Mouse (Mus musculus) right cerebral cortex, adult 2 months (tissue): Measurements from ENCODE around the gene Gm9837.
A peak's percentile ranks its signal among the peaks of the same experiment; 100 is the strongest.

Source experiments
- DNase-seq, 2 experiments: peaks; one replicate each; pipeline ENCODE4 v3.0.0; 2021 to 2022; ENCODE audit warnings: low spot score in 2 of 2

The Gm9837 gene

GRCm38 (mm10) chr11:53469968-53470695 is at the start of gene Gm9837:
Gm9837 (minus strand) TSS chr11:53470479.
- DNase-seq = peak; percentile 97 to 98

DNA sequence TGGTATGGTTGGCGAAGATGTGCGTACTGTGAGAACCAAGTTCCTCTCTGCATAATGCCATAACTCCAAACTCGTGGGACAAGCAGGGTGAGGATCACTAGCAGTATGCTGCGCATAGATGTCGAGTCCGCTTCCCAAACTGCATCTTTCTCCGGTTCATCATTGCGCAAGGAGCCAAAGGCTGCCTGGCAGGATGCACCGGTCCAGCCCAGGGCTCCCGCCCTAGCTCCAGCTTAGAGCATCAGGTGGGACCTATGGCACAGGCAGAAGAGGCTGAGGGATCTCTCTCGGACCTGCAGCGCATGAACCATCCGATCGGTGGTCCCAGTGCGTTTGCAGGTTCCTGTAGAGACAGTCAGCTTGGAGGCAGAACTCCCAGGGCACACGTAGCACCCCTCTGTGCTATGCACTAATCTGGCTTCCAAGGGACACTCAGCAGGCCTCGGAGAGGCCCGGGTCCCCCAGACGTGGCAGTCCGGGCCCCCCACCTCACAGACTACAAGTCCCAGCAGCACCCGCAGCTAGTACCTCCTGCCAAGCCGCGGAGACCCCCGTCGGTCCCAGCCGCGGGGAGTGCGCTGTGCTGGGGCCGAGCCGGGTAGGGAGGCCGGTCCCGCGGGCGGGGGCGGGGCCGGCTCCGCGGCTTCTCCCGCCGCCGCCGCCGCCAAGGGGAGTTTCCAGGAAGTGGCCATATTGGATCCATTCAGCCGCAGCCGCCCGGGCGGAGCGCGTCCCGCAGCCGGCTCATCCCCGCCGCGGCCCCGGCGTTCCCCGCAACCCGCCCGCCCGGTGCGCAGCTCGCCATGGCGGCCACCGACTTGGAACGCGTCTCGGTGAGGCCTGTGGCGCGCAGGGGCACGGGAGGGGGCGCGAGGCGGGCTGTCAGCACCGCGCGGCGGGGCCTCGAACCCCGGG is 49.2 kb upstream of the Gm9837 start, which contains the start of gene Sept8:
Gene Sept8, plus strand, starts transcription at position 51 of the 915 bp plus-strand sequence.
- DNase-seq = peak; percentile 57 to 66

DNA sequence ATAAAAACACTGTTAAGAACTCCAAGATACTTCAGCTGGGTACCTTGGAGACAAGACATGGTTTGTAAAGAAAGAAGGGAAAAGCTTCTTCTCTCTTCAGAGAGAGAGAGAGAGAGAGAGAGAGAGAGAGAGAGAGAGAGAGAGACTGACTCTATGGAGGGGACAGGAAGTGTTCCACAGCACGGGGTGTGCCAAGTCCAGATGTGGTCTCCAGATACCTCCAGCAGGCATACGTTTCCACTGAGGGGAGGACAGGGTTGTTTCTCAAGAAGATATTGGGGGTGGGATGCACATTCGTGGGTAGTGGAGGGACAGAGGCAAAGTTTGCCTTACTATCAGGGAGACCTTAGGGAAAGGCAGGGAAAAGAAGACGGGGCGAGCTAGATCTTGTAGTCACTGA is 48.5 kb upstream of the Gm9837 start:
- DNase-seq = no peak

DNA sequence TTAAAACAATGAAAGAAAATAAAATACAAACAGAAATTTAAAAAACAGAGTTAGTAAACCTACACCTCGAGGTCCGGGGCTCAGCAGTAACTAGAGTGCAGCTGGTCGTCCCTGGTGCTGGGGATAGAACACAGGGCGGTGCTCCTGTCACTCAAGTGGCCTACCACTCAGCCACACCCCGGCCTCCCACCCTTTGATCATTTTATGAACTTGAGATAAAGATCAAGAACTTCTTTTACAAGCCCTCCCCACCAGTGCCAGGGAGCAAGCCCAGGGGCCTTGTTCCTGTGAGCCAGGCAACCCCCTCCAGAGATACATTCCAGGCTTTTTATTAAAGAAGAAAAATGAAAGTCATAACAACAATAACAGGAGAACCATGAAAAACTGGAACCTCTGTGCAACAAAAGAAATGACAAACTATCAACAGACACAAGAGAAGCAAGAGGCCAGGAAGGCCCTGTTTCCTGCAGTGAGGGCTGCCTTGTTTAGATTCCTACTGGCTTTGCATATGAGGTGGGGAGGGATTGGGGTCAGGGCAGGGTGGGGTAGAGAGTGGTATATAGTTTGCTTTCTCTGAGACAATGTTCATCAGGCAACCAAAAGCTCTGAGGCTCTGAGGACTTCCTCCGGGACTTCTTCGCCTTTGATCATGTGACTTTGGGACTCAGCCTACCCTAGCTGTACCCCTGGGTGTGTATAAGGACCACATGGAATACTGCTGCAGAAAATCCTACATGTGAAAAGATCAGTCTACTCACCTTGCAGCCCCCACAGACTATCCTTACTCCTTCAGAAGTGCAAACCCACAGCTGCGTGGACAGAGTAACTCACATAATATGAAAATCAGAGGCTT is 46.7 kb upstream of the Gm9837 start:
- no peak for DNase-seq

- no peak for DNase-seq
These were observed 40.1 kb upstream of the Gm9837 start for GRCm38 (mm10) chr11:53510351-53510750.

DNA sequence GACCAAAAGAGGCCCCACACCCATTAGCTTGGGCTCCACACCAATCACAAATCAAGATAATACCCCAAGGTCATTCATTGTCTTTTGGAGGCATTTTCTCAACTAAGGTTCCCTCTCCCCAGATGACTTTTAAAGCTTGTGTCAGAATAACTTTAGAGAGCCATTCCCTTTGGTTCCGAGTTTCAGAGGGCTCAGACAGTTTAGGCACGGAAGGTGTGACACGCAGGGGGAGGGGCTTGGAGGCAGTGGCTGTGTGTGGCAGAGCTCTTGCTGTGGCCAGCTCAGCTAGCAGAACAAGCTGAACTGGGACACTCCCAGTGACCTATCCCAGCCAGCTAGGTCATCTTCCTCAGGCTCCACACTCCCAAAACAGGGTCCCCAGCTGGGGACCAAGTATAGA is 38.3 kb upstream of the Gm9837 start:
- no peak for DNase-seq

DNA sequence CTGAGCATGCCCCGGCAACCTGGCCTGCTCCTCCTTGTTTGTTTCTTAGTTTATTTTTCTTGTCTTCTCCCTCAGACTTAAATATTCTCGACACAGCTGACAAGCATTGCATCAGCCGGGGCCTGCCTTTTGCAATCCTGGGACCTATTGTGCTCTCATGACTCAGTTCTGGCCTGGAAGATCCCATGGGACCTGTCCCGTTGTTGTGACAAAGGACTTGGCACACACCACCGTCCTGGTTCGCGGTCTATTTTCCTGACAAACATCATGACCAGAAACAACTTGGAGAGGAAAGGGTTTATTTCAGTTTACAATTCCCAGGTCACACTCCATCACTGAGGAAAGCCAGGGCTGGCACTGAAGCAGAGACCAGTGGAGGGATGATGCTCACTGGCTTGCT is 37.9 kb upstream of the Gm9837 start:
- no peak for DNase-seq

DNA sequence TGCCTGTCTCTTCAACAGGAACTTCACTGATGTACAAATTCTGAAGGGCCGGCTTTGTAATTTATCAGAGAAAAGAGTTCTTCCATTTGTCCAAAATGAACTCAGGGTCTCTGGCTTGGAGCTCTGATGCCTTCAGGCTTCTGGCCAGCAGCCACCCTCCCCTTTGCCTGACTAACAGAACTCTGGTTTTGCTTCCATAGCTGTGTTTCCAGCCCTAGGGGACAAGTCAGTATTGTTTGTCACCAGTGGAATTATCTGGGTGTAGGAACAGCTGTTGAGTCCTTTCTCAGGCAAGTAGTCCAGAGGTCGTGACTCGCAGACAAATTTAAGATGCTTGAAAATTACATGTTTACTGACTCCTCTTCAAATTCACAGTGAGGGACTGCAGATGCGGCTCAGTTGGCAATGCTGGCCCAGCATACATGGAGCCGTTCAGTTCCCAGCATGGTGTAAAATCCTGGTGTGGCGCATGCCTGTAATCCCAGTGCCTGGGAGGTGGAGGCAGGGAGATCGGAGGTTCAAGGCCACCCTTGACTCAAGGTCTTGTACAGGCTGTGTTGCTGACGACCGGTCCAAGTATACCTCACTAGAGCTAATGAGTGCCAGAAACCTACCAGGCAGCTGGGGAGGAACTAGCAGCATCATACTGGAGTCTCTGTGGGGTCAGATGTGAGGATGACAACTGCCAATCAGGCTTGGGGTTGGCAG is 37.0 kb upstream of the Gm9837 start:
- DNase-seq = no peak

DNA sequence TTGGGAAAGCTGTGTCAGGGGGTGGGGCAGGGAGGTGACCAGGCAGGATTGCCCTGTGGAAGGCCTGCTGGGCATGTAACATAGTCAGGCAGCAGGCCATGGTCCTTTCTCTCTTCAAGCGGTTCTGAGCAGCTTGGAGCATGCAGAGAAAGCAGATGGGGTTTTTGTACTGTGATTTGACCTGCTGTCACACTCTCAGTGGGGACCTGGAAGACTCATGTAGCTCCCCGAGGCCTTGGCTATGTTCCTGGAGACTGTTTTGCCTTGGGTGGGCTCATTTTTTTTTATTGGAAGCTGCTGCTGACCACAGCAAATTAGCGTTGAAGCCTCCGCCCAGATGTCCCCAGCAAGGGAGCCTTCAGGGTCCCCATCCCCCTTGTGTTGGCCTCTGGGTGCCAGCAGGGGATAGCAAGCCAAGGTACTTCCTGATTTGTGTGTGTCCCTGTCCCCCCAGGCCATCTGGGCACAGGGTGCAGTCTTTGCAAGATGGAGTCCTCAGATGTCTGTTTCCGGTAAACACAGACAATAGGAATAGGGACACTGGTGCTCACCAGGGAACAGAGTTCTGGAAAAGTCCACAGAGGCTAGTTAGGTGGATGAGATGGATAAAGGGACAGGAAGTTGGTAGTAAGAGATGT is 34.9 kb upstream of the Gm9837 start:
- DNase-seq = no peak

DNA sequence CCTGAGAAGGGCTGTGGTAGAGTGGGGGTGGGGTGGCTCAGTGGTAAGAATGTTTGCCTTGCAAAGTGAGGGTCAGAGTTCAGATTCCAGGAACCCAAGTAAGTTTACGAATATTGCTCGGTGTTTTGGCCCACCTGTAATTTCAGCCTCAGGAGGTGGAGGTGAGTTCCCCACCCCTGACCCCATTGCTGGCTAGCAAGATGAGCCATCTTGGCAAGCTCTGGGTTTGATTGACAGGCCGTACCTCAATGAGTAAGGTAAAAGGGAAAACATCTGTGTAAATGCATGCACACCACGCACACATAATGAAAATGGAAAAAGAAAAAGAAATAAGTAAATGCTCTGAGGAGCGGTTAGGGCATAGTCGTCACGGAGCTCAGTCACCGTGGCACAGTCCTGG is 34.1 kb upstream of the Gm9837 start:
- no peak for DNase-seq

GRCm38 (mm10) chr11:53503738-53504137 is 33.5 kb upstream of the Gm9837 start:
- DNase-seq = no peak

DNA sequence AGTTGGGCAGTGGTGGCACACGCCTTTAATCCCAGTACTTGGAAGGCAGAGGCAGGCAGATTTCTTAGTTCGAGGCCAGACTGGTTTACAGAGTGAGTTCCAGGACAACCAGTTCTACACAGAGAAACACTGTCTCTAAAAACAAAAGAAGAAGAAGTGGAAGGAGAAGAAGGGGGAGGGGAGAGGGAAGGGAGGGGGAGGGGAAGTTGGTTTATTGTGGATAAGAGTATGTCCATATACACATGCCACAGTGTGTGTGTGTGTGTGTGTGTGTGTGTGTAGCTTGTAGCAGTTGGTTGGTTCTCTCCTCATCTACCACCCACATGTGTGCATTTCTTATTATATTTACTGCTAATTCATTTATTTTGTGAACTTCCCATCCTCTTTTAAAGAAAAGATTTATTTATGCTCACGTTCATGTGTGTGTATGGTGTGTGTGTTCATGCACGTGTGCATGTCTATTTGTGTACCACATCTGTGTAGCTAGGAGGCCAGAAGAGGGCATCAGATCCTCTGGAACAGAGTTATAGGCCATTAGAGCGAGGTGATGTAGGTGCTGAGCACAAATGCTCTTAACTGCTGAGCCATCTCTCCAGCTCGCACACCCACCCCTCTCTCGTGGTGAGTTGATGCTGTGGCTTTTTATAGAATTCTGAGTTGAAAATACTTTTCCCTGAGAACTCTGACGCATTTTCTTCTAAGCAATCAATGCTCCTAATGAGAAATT is 31.9 kb upstream of the Gm9837 start:
- peak; percentile 58 to 60 for DNase-seq

DNA sequence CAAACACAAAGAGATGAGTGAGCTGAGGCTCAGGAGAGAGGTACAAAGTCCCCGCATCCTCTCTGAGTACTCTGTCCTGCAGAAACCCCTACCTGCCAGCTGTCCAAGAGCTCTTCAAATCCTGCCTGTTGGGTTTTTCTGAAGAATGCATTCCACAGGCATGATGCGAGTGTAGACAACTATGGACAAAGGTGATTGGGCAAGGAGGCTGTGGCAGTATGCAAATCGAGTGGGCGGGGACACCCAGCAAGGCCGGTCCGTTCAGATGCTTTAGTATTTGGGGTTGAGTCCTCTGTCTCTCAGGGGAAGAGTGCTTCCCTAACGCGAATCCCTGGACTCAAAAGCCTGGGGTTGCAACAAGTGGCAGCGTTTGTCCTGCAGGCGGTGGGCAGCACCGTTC is 30.3 kb upstream of the Gm9837 start:
- no peak for DNase-seq

- DNase-seq = peak; percentile 63 to 67
These were observed 26.7 kb upstream of the Gm9837 start for GRCm38 (mm10) chr11:53496946-53497345.

DNA sequence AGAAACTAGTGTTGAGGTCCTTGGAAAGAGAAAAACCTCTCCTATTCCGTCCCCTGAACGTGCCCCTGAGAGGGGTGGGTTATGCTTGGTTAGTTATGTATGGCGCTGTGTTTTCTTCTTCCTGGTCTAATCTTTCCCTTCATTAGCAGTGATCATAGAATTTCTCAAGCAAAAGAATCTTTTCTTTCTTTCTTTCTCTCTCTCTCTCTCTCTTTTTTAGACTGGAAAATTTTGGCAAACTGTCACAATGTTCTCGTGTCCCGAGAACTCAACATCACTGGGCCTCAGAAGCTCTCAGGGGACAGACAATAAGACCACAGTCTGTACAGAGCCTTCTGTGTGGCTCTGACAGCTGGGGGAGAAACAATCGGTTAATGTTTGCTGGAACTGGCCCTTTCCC is 25.1 kb upstream of the Gm9837 start:
- no peak for DNase-seq

DNA sequence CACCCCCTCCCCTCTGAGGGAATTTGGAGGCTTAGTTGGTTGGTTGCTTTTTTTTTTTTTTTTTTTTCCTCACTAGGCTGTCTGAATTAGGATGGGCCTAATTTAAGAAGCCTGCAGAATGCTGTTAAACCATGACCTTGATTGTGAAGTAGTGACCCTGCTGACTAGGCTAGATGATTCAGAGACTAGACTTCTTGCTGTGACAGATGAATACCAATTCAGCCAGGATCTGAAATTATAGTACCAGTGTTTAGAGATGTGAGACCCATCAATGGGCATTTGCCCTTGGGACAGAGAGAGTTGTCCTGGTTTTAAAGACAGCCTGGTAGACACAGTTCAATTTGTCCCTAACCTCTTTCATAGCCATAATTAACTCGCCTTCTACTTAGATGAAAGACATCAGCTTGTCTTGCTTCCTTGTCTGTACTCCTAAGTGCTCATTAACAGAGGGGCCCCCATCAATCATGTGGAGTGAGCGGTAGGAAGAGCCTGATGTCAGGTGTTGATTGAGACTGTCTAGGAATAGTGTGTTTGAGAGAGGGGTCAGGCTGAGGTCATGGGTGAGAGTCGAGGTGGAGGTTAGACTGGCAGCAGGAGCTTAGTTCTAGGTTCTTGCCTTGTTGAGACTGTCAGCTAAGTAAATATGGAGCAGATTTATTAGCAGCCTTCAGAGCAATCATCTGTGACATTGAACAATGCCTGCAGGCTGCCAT is 23.1 kb upstream of the Gm9837 start:
- no peak for DNase-seq

DNA sequence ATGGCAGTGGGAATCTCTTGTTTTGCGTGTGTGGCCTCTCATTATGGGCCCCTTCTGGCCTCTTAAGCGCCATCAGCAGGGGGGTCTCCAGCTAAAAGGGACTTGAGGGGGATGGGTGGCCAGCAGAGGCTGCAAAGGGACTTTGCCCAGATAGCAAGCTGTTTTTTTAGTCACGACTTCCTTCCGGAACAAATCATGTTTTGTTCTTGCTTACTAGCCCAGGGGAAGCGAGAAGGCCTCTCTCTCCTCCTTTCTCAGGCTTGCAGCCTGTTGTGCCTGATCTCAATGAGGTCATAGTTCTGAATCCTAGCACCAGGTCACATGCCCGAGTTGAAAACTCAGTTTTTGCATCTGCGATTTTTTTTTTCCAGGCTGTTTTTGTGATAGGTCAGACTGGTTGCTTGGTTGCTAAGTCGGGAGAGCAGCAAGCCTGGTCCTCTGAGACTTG is 21.7 kb upstream of the Gm9837 start:
- DNase-seq = no peak

DNA sequence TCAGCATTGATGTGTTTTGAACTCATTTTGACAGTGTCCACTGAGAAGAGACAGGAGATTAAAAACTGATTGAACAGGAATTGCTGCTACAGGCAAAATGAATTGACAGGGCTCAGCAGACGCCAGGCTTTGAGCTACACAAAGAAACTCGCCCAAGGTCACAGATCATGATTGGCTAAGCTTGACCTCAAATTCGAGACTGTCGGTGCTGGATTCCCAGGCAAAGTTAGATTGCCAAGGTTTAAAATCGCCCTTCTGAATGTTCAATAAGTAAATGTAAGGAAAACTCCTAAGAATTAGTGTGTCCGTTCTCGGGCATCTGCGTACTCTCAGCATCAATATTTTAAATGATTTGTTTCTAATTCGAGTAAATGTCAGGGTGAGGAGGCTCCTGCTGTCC is 19.1 kb upstream of the Gm9837 start:
- DNase-seq = no peak

DNA sequence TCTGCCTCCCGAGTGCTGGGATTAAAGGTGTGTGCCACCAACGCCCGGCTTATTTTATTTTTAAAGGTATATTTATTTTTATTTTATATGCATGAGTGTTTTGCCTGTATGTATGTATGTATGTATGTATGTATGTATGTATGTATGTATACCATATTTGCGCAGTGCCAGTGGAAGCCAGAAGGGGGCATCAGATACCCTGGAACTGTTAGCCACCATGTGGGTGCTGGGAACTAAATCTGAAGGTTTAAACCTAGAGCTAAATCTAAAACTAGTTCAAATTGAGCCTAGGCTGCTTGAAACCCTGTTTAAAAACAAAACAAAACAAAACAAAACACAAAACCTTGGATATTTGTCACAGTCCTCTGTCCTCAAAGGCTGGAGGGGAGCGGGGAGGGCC is 18.7 kb upstream of the Gm9837 start:
- DNase-seq = no peak
